Mouse (Mus musculus) left cerebral cortex, adult 6 months (tissue): Measurements from ENCODE around the gene Birc3. TPM values are rescaled to one million over a fixed set of nuclear protein-coding genes. Genes with fewer than 3 reads are reported as not detected.

Source experiments
- long read RNA-seq, 2 experiments: library from polyadenylated mRNA; unstranded; transcript quantifications; one replicate each; pipeline ENCODE4 v2.0.0; 2019 to 2020
- polyA plus RNA-seq: library from polyadenylated mRNA; unstranded; fragments of <200 nt; fragmentation: Nextera tagmentation; gene quantifications from 2 replicates; pipeline ENCODE4 v1.2.3, GENCODE M21; 2021

Gene Birc3
- 1.1 and 1.2 TPM in 2 replicates for polyA plus RNA-seq
- long read RNA-seq, experiment 1, partial matches to known transcripts: 1 of 4 reads
- long read RNA-seq, experiment 1, other reads (novel, unspliced or antisense): 0 of 4 reads
- long read RNA-seq, experiment 2, partial matches to known transcripts: 0 of 1 reads
- long read RNA-seq, experiment 2, other reads (novel, unspliced or antisense): 0 of 1 reads

DNA sequence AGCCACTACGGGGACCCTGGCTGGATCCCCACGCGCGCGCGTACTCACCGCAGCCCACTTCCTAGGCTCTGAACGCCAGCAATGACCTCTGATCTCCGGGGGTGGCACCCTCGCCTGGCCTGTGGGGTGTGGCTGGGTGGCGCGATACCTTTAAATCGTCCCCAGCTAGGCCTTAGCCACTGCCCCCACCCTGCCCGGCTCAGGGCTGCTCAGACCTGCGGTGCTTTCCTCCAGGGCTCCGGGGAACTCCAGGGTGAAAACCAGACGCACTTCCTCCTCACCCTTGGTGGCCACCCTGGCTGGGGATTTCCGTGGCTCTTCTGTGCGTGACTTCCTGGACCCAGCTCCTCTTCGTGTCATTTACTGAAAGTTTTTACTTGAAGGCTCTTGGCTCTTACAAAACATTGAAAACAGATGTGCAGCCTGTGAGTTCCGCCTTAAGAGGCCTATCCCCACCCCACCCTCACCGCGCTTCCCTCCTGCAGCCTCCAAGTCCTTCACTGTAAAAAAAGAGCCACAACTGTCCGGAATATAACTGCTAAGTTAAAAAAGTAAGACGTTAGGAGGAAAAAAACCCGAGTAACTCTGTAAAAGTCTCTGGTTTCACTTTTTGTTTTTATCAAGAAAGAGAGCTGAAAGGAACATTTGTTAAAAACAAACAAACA is at the start of gene Birc3:
Gene Birc3 (minus strand): TSS at position 412 of the 665 bp plus-strand sequence.

DNA sequence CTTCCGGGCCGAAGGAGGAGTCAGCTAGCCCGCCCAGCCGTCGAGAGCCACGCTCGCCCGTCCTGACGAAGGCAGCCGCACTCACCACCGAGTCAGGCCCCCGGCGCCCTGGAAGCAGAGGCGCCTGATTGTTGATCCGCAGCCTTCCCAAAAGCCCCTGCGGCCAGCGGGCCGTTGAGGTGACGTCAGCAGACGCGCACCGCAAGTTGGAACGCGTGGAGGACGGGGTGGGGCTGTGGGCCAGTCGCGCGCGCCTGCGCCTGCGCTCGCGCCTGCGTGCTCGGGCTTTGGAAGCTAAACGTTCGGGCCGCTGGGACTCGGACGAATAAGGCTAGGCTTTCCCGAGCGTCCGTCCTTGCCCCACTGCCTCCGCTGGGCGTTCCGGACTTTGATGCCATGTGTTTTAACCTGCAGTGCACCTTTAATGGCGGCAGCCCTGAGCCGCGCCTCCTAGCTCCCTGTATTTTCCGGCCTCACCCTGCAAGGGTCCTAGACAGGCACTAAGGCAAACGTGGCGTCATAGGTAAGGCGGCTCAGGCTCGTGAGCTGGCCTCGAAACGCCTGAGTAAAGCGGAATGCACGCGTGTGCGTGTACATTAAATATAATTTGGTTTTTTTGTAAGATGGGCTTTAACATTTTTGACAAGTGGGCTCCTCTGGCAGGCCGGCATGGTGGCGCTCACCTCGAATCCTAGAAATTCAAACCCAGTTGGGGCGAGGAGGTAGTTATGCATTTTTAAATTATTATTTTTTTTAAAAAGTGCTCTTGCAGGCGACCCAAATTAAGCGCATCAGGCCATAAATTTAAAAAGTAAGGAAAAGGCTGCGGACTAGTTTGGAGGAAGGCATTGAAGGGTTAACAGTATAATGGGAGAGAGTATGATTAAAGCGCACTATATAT is 35.8 kb downstream of the Birc3 start, which contains the start of gene Birc2:
Gene Birc2 (minus strand): TSS at position 160 of the 901 bp plus-strand sequence.

Other genes with a start within 250 kb of the Birc3 start
- gene Mmp20, start 245.0 kb downstream of the Birc3 start, polyA plus RNA-seq: not detected in 2 replicates
- not detected in 2 replicates for gene Mmp7, start 181.1 kb downstream of the Birc3 start, polyA plus RNA-seq
- gene Tmem123, start 109.1 kb downstream of the Birc3 start, polyA plus RNA-seq: 8.8 and 8.9 TPM in 2 replicates
- gene Birc2, start 36.1 kb downstream of the Birc3 start, polyA plus RNA-seq: 13.0 and 21.4 TPM in 2 replicates
- gene Yap1, start 131.4 kb upstream of the Birc3 start, polyA plus RNA-seq: 3.7 and 4.5 TPM in 2 replicates
- 2.6 and 2.8 TPM in 2 replicates for gene Cfap300, start 169.6 kb upstream of the Birc3 start, polyA plus RNA-seq